Mouse (Mus musculus) thymus, adult 2 months (tissue): ENCODE results near the gene Foxn1. TPM values are rescaled to one million over a fixed set of nuclear protein-coding genes. Genes with fewer than 3 reads are reported as not detected.

ENCODE experiments used
- DNase-seq: peaks from one replicate; pipeline ENCODE4 v3.0.0; 2021
- H3K27ac ChIP-seq: fragments of 200-500 bp; 2 replicates; pipeline ENCODE4 v1.5.1; 2012; ENCODE audit warnings: low read length, control low read depth; ENCODE audit not compliant: control insufficient read depth, insufficient read depth
- H3K27me3 ChIP-seq: fragments of 200-500 bp; 2 replicates; pipeline ENCODE4 v1.6.1; 2012; ENCODE audit warnings: mild to moderate bottlenecking, low read length, moderate library complexity, mixed read lengths; ENCODE audit not compliant: control insufficient read depth, insufficient read depth
- H3K36me3 ChIP-seq: fragments of 200-500 bp; 2 replicates; pipeline ENCODE4 v1.6.1; 2012; ENCODE audit warnings: mild to moderate bottlenecking, low read length, moderate library complexity; ENCODE audit not compliant: control insufficient read depth, insufficient read depth
- H3K4me1 ChIP-seq: fragments of 200-500 bp; replicated peaks from 2 replicates; pipeline ENCODE4 v1.6.1; 2012; ENCODE audit warnings: low read length; ENCODE audit not compliant: control insufficient read depth, insufficient read depth
- H3K4me3 ChIP-seq: fragments of 200-500 bp; 2 replicates; pipeline ENCODE4 v1.5.1; 2012; ENCODE audit warnings: mild to moderate bottlenecking, low read length, control low read depth, moderate library complexity; ENCODE audit not compliant: control insufficient read depth, insufficient read depth
- CTCF ChIP-seq: fragments of 200-500 bp; IDR thresholded peaks from 2 replicates; pipeline ENCODE4 v1.5.1; 2012; ENCODE audit warnings: mild to moderate bottlenecking, control low read depth, low read length, moderate library complexity, borderline replicate concordance; ENCODE audit not compliant: control insufficient read depth, poor library complexity, insufficient read depth; ENCODE audit errors: extremely low read depth
- POLR2A ChIP-seq: fragments of 200-500 bp; IDR thresholded peaks from 2 replicates; pipeline ENCODE4 v1.6.1; 2012; ENCODE audit warnings: mild to moderate bottlenecking, low read length, control low read depth, moderate library complexity; ENCODE audit not compliant: control insufficient read depth, poor library complexity, insufficient read depth; ENCODE audit errors: extremely low read depth
- WGBS: fragments of 180-500 bp; shearing (Covaris S2); methylation state at CpG from one replicate; pipeline ENCODE4 v1.1.7; 2018; 5-methylcytosine and 5-hydroxymethylcytosine counted together
- polyA plus RNA-seq: library from polyadenylated mRNA; depleted of rRNA; stranded (reverse); fragments of >200 nt; gene quantifications from 2 replicates; pipeline ENCODE4 v1.2.3, GENCODE M21; 2012

The Foxn1 gene
- polyA plus RNA-seq, 1 experiment, result 31.3 TPM

DNA sequence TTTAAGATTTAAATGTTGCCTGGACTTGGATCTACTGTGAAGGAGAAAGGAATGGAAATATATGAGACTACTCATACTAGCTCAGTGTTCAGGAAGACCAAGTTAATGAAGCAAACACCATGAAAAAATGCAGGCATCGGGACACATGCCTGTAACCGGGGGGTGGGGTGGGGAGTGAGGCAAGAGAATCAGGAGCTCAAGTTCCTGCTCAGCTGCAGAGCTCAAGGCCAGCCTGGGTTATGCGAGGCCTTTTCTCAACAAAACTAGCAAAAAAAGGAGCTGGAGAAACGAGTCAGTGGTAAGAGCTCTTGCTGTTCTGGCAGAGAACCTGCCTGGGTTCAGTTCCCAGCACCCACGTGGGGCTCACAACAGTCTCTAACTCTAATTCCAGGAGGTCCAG is 52.4 kb downstream of the Foxn1 start:
- 91% methylated on average over 5 of the region's 5 CpGs for WGBS
- Histone ChIP-seq H3K4me3 (no peak overlapping the region), H3K36me3 (peaks cover 7% of the 10 kb centered on the region), H3K4me1 (peaks cover 2% of the 10 kb centered on the region), H3K27me3 (no peaks in the 10 kb centered on the region), H3K27ac (no peak overlapping the region)
- TF ChIP-seq CTCF (no peak), POLR2A (no peak)
- DNase-seq, result no peak

DNA sequence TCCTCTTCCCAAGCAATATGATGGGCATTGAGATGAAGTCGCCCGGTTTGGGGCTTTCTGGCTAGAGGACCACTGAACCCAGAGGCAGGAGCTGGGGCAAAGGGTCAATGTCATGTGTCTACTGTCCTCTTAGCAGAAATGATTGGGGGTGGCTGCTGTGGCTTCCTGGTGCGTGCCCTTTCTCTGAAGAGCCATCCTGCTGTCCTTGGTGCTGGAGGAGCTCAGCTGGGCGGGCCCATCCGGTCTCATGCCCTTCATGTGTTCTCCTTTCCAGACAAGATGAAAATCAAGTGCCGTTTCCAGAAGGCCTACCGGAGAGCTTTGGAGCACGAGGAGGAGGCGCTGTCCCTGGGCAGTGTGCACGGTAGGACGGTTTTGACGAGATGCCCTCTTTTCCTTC is 53.7 kb downstream of the Foxn1 start:
- Histone ChIP-seq H3K27ac (no peak overlapping the region), H3K4me3 (no peak overlapping the region), H3K36me3 (peaks cover 7% of the 10 kb centered on the region; the same call in 1 of the 2 replicates), H3K27me3 (no peaks in the 10 kb centered on the region), H3K4me1 (peaks cover 5% of the 10 kb centered on the region)
- no peak for TF ChIP-seq CTCF
- TF ChIP-seq POLR2A, result no peak
- 99% methylated on average over 12 of the region's 12 CpGs for WGBS
- no peak for DNase-seq

DNA sequence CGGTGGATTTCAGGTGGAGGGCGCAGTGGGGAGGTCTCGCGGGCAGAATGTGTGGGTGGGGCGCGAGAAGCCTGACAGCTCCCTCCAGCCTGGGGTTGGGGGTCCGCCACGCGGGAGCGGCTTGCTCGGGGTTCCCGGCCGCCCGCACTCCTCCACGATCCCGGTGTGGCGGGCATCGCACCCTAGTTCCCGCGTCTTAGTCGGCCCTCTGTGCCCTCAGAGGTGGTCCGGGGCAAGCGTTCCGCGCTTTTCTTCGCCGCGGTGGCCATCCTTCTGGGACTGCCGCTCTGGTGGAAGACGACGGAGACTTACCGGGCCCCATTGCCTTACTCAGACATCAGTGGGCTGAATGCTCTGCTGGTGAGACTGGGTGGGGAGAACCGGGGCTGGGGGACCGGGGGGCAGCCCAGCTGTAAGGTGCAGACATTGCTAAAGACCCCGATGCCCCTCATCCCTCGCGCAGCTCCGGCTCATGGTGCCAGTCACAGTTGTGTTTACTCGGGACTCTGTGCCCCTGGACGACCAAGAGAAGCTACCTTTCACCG is 57.8 kb downstream of the Foxn1 start:
- H3K4me3 ChIP-seq, result peak overlapping the region; percentile 84
- H3K27me3 ChIP-seq, result no peaks in the 10 kb centered on the region
- H3K27ac ChIP-seq, result no peak overlapping the region
- WGBS, result under 1% methylated on average over 40 of the region's 41 CpGs
- peaks cover 3% of the 10 kb centered on the region; the same call in 1 of the 2 replicates for H3K36me3 ChIP-seq
- H3K4me1 ChIP-seq, result peaks cover 5% of the 10 kb centered on the region
- no peak for DNase-seq
- TF ChIP-seq POLR2A (no peak), CTCF (peak; percentile 5; the same call in 1 of the 2 replicates)

DNA sequence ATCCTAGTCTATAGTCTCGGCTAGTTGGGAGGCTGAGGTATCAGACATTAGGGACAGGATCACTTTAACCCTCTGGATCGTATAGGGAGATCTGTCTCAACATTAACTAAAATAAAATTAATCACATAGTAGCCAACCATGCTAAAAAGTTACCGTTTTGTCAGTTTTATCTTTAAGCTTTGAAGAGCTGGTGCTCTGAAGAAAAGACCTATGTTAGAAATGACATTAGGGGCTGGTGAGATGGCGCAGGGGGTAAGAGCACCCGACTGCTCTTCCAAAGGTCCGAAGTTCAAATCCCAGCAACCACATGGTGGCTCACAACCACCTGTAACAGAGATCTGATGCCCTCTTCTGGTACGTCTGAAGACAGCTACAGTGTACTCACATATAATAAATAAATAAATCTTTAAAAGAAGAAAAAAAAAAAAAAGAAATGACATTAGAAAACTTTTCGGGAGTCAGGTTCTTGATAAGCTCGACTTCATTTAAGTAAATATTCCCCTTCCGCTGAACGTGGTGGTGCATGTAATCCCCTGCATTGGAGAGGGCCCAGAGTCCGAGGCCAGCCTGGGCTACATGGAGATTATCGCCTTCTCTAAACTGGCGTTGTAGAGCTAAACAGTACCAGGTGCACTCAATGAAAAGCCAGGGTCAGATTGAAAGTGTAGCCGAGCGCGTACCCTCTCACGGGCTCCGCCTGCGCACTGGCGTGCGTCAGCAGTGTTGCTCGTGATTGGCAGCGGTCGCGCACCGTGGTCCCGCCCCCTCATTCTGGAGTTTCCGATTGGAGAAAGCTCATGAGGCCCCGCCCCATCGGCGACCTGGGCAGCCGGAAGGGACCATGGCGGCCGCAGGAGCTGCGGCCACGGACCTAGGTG is 58.5 kb downstream of the Foxn1 start, which contains the start of gene Pigs:
Pigs (plus strand) TSS at position 782 of the 878 bp plus-strand sequence.
- no peaks in the 10 kb centered on the region for H3K27me3 ChIP-seq
- H3K27ac ChIP-seq, result peak within 1 kb of the TSS; percentile 37; the same call in 1 of the 2 replicates
- peak; percentile 96 for DNase-seq
- WGBS, result 12% methylated on average over 37 of the region's 37 CpGs
- peak; percentile 57; the same call in 1 of the 2 replicates for TF ChIP-seq CTCF
- peak; percentile 77 for TF ChIP-seq POLR2A
- H3K4me3 ChIP-seq, result peak within 1 kb of the TSS; percentile 84
- H3K4me1 ChIP-seq, result peaks cover 7% of the 10 kb centered on the region
- no peaks in the 10 kb centered on the region for H3K36me3 ChIP-seq

DNA sequence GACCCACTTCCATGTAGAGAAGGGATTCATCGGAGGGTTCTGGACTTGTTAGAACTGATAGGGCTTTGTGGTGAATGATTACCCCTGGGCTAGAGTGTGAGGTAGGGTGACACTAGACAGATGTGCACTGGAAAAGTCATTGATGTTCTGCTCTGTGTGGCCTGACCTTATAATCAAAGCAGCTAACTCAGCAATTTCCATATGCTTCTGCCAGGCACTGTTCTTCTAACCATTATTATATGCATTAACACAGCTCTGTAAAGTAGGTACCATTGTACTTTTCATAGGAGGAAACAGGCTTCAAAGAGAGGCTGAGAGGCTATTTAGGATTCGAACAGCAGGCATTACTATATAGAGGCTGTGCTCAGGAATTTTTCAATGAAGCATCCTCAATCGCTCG is 59.1 kb downstream of the Foxn1 start:
- Histone ChIP-seq H3K27me3 (no peaks in the 10 kb centered on the region), H3K4me3 (no peak overlapping the region), H3K27ac (no peak overlapping the region), H3K36me3 (peaks cover under 1% of the 10 kb centered on the region; the same call in 1 of the 2 replicates), H3K4me1 (peaks cover 9% of the 10 kb centered on the region)
- TF ChIP-seq POLR2A (no peak), CTCF (no peak)
- no peak for DNase-seq
- 97% methylated on average over 4 of the region's 4 CpGs for WGBS

DNA sequence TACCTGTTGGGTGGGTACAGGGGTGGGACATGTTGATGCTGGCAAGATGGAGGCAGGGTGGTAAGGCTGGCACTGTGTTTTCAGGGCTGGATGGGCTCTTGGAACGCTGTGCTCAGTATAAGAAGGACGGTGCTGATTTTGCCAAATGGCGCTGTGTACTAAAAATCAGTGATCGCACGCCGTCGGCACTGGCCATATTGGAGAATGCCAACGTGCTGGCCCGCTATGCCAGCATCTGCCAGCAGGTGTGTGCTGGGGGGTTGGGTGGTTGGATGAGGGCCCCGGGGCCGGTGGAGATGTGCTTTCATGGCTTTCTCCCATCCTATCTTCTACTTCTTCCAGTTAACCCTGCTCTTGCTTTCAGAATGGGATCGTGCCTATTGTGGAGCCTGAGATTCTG is 61.4 kb downstream of the Foxn1 start:
- H3K4me1 ChIP-seq, result peaks cover 9% of the 10 kb centered on the region
- no peaks in the 10 kb centered on the region for H3K27me3 ChIP-seq
- H3K27ac ChIP-seq, result no peak overlapping the region
- H3K4me3 ChIP-seq, result no peak overlapping the region
- TF ChIP-seq POLR2A (no peak), CTCF (no peak)
- 94% methylated on average over 12 of the region's 12 CpGs for WGBS
- DNase-seq, result no peak
- peaks cover 22% of the 10 kb centered on the region for H3K36me3 ChIP-seq
